Mouse (Mus musculus): ENCODE measurements at regions not wholly inside any gene's neighbourhood (a gene's known extent, or its start where the extent isn't known, plus 50 kb on each side); places are given as distances from the start of the nearest gene placed in this dataset.

- no peak overlapping the region for H3K27ac ChIP-seq (ENCODE audit: low read depth)
- WGBS, result 58% methylated on average over 2 of the region's 2 CpGs
- H3K9me3 ChIP-seq (ENCODE audit: low read depth, low read length), result no peaks in the 10 kb centered on the region
- no peaks in the 10 kb centered on the region for H3K36me3 ChIP-seq (ENCODE audit: insufficient read depth)
- H3K27me3 ChIP-seq (ENCODE audit: insufficient read depth, low read length), result no peaks in the 10 kb centered on the region
- TF ChIP-seq CTCF (IDR thresholded peaks at IDR 0.05; ENCODE audit: low read depth), result no peak
- no peak for ATAC-seq (ENCODE audit: insufficient read depth)
- no peak overlapping the region for H3K4me2 ChIP-seq
- DNase-seq, result no peak
- no peak overlapping the region for H3K9ac ChIP-seq
- no peak overlapping the region for H3K4me3 ChIP-seq (ENCODE audit: low read depth, low read length)
- H3K4me1 ChIP-seq (ENCODE audit: insufficient read depth), result no peaks in the 10 kb centered on the region
Observed at GRCm38 (mm10) chr11:56160286-56160685, 119.5 kb upstream of the Nmur2 start.

GRCm38 (mm10) chr11:56159412-56160074 lies 118.7 kb upstream of the Nmur2 start:
- no peak overlapping the region for H3K4me3 ChIP-seq (ENCODE audit: low read depth, low read length)
- H3K4me2 ChIP-seq, result no peak overlapping the region
- no peaks in the 10 kb centered on the region for H3K36me3 ChIP-seq (ENCODE audit: insufficient read depth)
- H3K9me3 ChIP-seq (ENCODE audit: low read depth, low read length), result no peaks in the 10 kb centered on the region
- H3K4me1 ChIP-seq (ENCODE audit: insufficient read depth), result no peaks in the 10 kb centered on the region
- peak; percentile 69 for TF ChIP-seq CTCF (IDR thresholded peaks at IDR 0.05; ENCODE audit: low read depth)
- no peaks in the 10 kb centered on the region for H3K27me3 ChIP-seq (ENCODE audit: insufficient read depth, low read length)
- WGBS, result 40% methylated on average over 10 of the region's 10 CpGs
- peak; percentile 75 for ATAC-seq (ENCODE audit: insufficient read depth)
- no peak overlapping the region for H3K27ac ChIP-seq (ENCODE audit: low read depth)
- peak; percentile 81 for DNase-seq
- no peak overlapping the region for H3K9ac ChIP-seq

DNA sequence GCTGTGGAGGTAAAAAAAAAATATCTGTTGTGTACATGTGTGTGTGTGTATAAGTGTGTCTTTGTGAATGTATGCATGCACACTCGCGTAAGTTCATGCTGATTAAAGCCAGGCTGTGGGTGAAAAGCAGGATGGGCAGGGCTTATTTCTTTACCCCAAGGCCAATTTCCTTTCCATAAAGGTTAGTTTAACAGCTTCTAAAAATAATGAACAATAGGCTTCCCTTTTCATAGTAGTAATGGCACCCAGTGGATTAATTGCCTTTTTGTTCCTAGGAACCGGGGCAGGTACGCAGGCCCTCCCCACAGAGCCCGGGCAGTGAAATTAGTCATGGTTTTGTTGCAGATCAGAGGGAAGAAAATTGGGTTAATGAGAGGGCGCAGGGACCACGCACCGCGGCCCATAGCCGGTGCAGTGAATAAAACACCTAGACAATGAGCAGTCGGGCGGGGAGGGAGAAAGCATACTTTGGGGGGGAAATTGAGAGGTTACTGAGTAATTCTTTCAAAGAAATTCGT lies 110.1 kb upstream of the Nmur2 start:
- H3K36me3 ChIP-seq (ENCODE audit: insufficient read depth), result no peaks in the 10 kb centered on the region
- ATAC-seq (ENCODE audit: insufficient read depth) (no peak), DNase-seq (peak; percentile 3)
- no peak overlapping the region for H3K4me2 ChIP-seq
- no peaks in the 10 kb centered on the region for H3K27me3 ChIP-seq (ENCODE audit: insufficient read depth, low read length)
- H3K4me1 ChIP-seq (ENCODE audit: insufficient read depth), result no peaks in the 10 kb centered on the region
- no peak overlapping the region for H3K4me3 ChIP-seq (ENCODE audit: low read depth, low read length)
- no peak for TF ChIP-seq CTCF (IDR thresholded peaks at IDR 0.05; ENCODE audit: low read depth)
- no peak overlapping the region for H3K9ac ChIP-seq
- no peak overlapping the region for H3K27ac ChIP-seq (ENCODE audit: low read depth)
- H3K9me3 ChIP-seq (ENCODE audit: low read depth, low read length), result no peaks in the 10 kb centered on the region
- 66% methylated on average over 13 of the region's 13 CpGs for WGBS

DNA sequence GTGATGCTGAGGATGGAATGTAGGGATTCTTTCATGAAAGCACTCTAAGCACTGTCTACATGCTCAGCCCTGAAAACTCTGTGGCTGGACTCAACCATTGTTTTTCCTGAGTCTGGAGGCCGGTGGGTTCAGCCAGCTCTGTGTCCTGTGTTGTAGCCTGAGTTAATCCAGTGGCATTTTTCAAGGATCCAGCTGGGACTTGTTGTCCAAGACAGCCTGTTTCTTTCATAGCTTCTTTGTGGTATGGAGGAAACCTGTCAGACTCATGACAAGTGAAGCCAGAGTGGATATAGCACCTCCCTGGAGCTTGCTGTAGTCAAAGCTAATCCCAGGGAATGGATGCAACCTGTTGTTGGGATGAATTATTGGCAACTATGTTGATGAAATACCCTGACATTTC lies 108.9 kb upstream of the Nmur2 start:
- WGBS, result 29% methylated on average over 1 of the region's 1 CpGs
- Histone ChIP-seq H3K4me1 (ENCODE audit: insufficient read depth) (no peaks in the 10 kb centered on the region), H3K9ac (no peak overlapping the region), H3K4me3 (ENCODE audit: low read depth, low read length) (no peak overlapping the region), H3K27me3 (ENCODE audit: insufficient read depth, low read length) (no peaks in the 10 kb centered on the region), H3K4me2 (no peak overlapping the region), H3K36me3 (ENCODE audit: insufficient read depth) (no peaks in the 10 kb centered on the region), H3K27ac (ENCODE audit: low read depth) (no peak overlapping the region), H3K9me3 (ENCODE audit: low read depth, low read length) (no peaks in the 10 kb centered on the region)
- no peak for DNase-seq
- TF ChIP-seq CTCF (IDR thresholded peaks at IDR 0.05; ENCODE audit: low read depth), result no peak
- no peak for ATAC-seq (ENCODE audit: insufficient read depth)

GRCm38 (mm10) chr11:56148956-56149355 lies 108.1 kb upstream of the Nmur2 start:
- WGBS, result 56% methylated on average over 1 of the region's 1 CpGs
- Histone ChIP-seq H3K27me3 (ENCODE audit: insufficient read depth, low read length) (no peaks in the 10 kb centered on the region), H3K27ac (ENCODE audit: low read depth) (no peak overlapping the region), H3K4me1 (ENCODE audit: insufficient read depth) (no peaks in the 10 kb centered on the region), H3K36me3 (ENCODE audit: insufficient read depth) (no peaks in the 10 kb centered on the region), H3K9ac (no peak overlapping the region), H3K9me3 (ENCODE audit: low read depth, low read length) (no peaks in the 10 kb centered on the region), H3K4me2 (no peak overlapping the region), H3K4me3 (ENCODE audit: low read depth, low read length) (no peak overlapping the region)
- peak; percentile 35 for DNase-seq
- no peak for ATAC-seq (ENCODE audit: insufficient read depth)
- TF ChIP-seq CTCF (IDR thresholded peaks at IDR 0.05; ENCODE audit: low read depth), result peak; percentile 32

- peak; percentile 47 for DNase-seq
- H3K9me3 ChIP-seq (ENCODE audit: low read depth, low read length), result no peaks in the 10 kb centered on the region
- 50% methylated on average over 5 of the region's 5 CpGs for WGBS
- no peak overlapping the region for H3K9ac ChIP-seq
- H3K4me3 ChIP-seq (ENCODE audit: low read depth, low read length), result no peak overlapping the region
- no peaks in the 10 kb centered on the region for H3K4me1 ChIP-seq (ENCODE audit: insufficient read depth)
- TF ChIP-seq CTCF (IDR thresholded peaks at IDR 0.05; ENCODE audit: low read depth), result no peak
- ATAC-seq (ENCODE audit: insufficient read depth), result no peak
- H3K36me3 ChIP-seq (ENCODE audit: insufficient read depth), result no peaks in the 10 kb centered on the region
- no peak overlapping the region for H3K4me2 ChIP-seq
- H3K27me3 ChIP-seq (ENCODE audit: insufficient read depth, low read length), result no peaks in the 10 kb centered on the region
- H3K27ac ChIP-seq (ENCODE audit: low read depth), result no peak overlapping the region
Observed at GRCm38 (mm10) chr11:56146708-56147107, 105.9 kb upstream of the Nmur2 start.

DNA sequence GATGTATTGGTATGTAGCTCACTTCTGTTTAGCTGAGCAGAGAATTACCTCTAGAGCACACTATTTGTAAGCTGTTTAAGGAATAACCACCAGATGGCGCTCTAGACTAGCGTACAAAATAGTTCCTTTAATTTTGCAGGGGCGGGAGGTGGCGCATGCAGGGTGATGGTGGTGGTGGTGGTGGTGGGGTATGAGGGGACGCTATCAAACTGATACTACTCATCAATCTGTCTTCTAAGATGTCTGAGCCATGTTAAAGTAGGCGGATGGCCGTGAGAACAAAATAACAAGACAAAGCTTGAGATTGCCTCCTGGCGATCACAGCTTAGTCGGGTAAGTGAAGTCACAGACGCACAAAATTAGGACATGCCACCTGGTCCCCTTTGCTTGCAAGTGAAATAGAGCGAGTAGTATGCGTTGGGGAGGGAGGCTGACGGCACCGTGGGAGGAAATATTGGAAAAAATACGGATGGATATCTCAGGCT lies 90.6 kb upstream of the Nmur2 start:
- H3K9me3 ChIP-seq (ENCODE audit: low read depth, low read length), result no peaks in the 10 kb centered on the region
- H3K36me3 ChIP-seq (ENCODE audit: insufficient read depth), result no peaks in the 10 kb centered on the region
- no peak overlapping the region for H3K4me3 ChIP-seq (ENCODE audit: low read depth, low read length)
- ATAC-seq (ENCODE audit: insufficient read depth) (no peak), DNase-seq (peak; percentile 87)
- H3K4me1 ChIP-seq (ENCODE audit: insufficient read depth), result no peaks in the 10 kb centered on the region
- peak; percentile 83 for TF ChIP-seq CTCF (IDR thresholded peaks at IDR 0.05; ENCODE audit: low read depth)
- H3K9ac ChIP-seq, result no peak overlapping the region
- 28% methylated on average over 15 of the region's 15 CpGs for WGBS
- H3K4me2 ChIP-seq, result no peak overlapping the region
- no peak overlapping the region for H3K27ac ChIP-seq (ENCODE audit: low read depth)
- H3K27me3 ChIP-seq (ENCODE audit: insufficient read depth, low read length), result no peaks in the 10 kb centered on the region
